Mouse (Mus musculus): Measurements from ENCODE around the gene Strip2. TPM values are rescaled to one million over a fixed set of nuclear protein-coding genes. Genes with fewer than 3 reads are reported as not detected.

Strip2 gene
- polyA plus RNA-seq, 1 experiment: 0.79 TPM

DNA sequence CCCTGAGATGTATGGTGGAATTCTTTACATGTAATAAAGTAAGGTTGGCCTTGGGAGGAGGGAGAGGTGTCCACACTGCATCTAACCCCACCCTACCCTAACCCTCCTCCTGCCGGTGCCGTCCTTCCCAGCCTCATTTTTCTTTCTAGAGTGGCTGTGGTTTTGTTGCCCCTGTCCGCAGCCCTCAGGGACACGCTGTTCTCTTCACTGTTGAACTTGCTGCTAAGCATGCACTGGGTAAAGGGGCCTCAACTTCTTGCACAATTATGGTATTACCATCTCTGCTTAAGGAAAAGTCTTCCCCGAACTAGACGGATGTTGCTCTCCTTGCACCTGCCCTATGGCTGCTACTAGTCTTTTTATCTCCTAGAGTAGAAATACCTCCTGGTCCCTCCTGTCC, 69.2 kb downstream of the Strip2 start:
- Histone ChIP-seq H3K36me3 (ENCODE audit: control insufficient read depth, insufficient read depth, low read length) (no peaks in the 10 kb centered on the region), H3K4me3 (ENCODE audit: extremely low read depth, insufficient read depth, insufficient read length) (no peak overlapping the region), H3K4me1 (ENCODE audit: control insufficient read depth, insufficient read depth, insufficient read length) (no peaks in the 10 kb centered on the region; the same call in 1 of the 2 replicates), H3K27me3 (ENCODE audit: control insufficient read depth, insufficient read depth, low read length) (no peaks in the 10 kb centered on the region), H3K27ac (ENCODE audit: insufficient read depth, low read length) (no peak overlapping the region)
- TF ChIP-seq CTCF (IDR thresholded peaks at IDR 0.05; ENCODE audit: extremely low read depth, insufficient read depth, insufficient read length, insufficient replicate concordance) (no peak), POLR2A (IDR thresholded peaks at IDR 0.05; ENCODE audit: low read depth, low read length) (no peak)
- WGBS: 20% methylated on average over 6 of the region's 6 CpGs
- no peak for DNase-seq (ENCODE audit: low read depth in 1 of 2, low spot score in 2 of 2)

DNA sequence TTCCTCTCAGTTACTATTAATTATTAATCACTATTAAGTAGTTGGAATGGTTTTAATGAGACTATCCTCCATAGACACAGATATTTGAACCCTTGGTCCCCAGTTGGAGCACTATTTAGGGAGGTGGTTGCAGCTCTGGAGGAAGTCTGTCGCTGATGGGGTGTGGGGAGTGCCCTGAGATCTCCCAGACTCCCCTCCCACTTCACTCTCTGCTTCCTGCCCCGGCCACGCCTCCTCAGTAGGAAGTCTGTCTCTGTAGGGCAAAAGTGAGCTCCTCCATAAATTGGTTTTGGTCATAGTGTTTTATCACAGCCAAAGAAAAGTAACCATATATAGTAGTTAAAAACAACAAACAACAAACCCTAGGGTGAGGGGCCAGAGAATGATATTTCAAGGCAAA, 70.4 kb downstream of the Strip2 start:
- Histone ChIP-seq H3K27ac (ENCODE audit: insufficient read depth, low read length) (no peak overlapping the region), H3K4me3 (ENCODE audit: extremely low read depth, insufficient read depth, insufficient read length) (no peak overlapping the region), H3K36me3 (ENCODE audit: control insufficient read depth, insufficient read depth, low read length) (no peaks in the 10 kb centered on the region), H3K27me3 (ENCODE audit: control insufficient read depth, insufficient read depth, low read length) (no peaks in the 10 kb centered on the region), H3K4me1 (ENCODE audit: control insufficient read depth, insufficient read depth, insufficient read length) (no peaks in the 10 kb centered on the region; the same call in 1 of the 2 replicates)
- TF ChIP-seq CTCF (IDR thresholded peaks at IDR 0.05; ENCODE audit: extremely low read depth, insufficient read depth, insufficient read length, insufficient replicate concordance): no peak
- no peak for TF ChIP-seq POLR2A (IDR thresholded peaks at IDR 0.05; ENCODE audit: low read depth, low read length)
- WGBS: 40% methylated on average over 3 of the region's 3 CpGs
- no peak for DNase-seq (ENCODE audit: low read depth in 1 of 2, low spot score in 2 of 2)

DNA sequence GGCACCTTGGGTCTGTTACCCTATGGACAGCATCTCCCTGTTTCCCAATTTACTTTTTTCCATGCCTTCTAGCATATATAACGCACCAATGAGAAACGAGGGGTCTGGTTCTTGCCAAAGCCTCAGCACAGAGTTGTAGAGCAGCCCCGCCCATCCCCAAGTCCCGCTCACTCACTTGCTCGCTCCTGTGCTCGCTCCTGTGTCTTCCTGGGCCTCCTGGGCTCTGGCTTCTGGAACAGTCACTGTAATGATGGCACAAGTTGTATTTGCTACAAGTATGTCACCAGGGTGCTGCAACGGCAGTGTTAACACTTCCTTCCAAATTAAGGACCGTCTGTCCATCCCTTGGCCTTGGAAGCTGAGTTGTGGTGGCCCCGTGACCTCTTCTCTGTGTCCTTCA, 81.3 kb downstream of the Strip2 start:
- WGBS: 85% methylated on average over 9 of the region's 9 CpGs
- TF ChIP-seq POLR2A (IDR thresholded peaks at IDR 0.05; ENCODE audit: low read depth, low read length) (no peak), CTCF (IDR thresholded peaks at IDR 0.05; ENCODE audit: extremely low read depth, insufficient read depth, insufficient read length, insufficient replicate concordance) (no peak)
- no peaks in the 10 kb centered on the region for H3K36me3 ChIP-seq (ENCODE audit: control insufficient read depth, insufficient read depth, low read length)
- H3K4me3 ChIP-seq (ENCODE audit: extremely low read depth, insufficient read depth, insufficient read length): no peak overlapping the region
- DNase-seq (ENCODE audit: low read depth in 1 of 2, low spot score in 2 of 2): no peak
- no peaks in the 10 kb centered on the region for H3K4me1 ChIP-seq (ENCODE audit: control insufficient read depth, insufficient read depth, insufficient read length)
- H3K27me3 ChIP-seq (ENCODE audit: control insufficient read depth, insufficient read depth, low read length): no peaks in the 10 kb centered on the region
- no peak overlapping the region for H3K27ac ChIP-seq (ENCODE audit: insufficient read depth, low read length)

DNA sequence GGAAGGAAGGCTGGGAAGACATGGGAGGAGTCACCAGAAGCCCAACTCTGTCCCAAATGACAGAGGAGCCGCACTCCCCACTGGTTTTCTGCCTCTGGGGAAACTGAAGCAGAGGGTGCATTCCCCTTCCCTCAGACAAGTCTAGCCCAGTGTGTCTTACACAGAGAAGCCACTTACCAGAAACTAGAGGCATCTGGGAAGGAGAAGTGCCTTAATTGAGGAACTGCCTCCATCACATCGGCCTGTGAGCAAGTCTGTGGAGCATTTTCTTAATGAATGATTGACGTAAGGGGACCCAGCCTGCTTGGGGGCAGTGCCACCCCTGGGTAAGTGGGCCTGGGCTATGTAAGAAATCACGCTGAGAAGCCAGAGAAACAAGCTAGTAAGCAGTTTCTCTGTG, 82.0 kb downstream of the Strip2 start:
- H3K4me1 ChIP-seq (ENCODE audit: control insufficient read depth, insufficient read depth, insufficient read length): no peaks in the 10 kb centered on the region
- no peaks in the 10 kb centered on the region for H3K27me3 ChIP-seq (ENCODE audit: control insufficient read depth, insufficient read depth, low read length)
- no peak for DNase-seq (ENCODE audit: low read depth in 1 of 2, low spot score in 2 of 2)
- H3K36me3 ChIP-seq (ENCODE audit: control insufficient read depth, insufficient read depth, low read length): no peaks in the 10 kb centered on the region
- H3K27ac ChIP-seq (ENCODE audit: insufficient read depth, low read length): no peak overlapping the region
- no peak overlapping the region for H3K4me3 ChIP-seq (ENCODE audit: extremely low read depth, insufficient read depth, insufficient read length)
- WGBS: 49% methylated on average over 4 of the region's 4 CpGs
- TF ChIP-seq POLR2A (IDR thresholded peaks at IDR 0.05; ENCODE audit: low read depth, low read length) (no peak), CTCF (IDR thresholded peaks at IDR 0.05; ENCODE audit: extremely low read depth, insufficient read depth, insufficient read length, insufficient replicate concordance) (no peak)

DNA sequence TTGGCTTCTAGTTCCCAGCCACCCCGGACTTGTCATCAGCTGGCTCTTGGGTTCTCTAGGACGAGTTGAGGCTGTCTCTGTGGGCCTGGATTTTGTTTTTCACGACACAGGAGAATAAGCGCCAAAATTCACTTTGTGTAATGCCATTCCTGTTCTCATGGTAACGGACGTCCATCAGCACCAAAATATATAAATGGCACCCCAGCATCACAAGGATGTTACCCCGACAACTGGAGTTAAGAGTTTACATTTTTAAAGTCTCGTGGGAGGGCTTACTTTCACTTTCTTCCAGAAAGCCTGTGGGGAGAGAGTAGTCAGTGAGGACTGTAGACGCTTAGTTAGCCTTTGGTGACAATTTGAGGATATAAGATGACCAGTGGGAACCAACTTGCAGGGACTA, 85.8 kb downstream of the Strip2 start:
- TF ChIP-seq CTCF (IDR thresholded peaks at IDR 0.05; ENCODE audit: extremely low read depth, insufficient read depth, insufficient read length, insufficient replicate concordance): no peak
- no peak for TF ChIP-seq POLR2A (IDR thresholded peaks at IDR 0.05; ENCODE audit: low read depth, low read length)
- H3K36me3 ChIP-seq (ENCODE audit: control insufficient read depth, insufficient read depth, low read length): no peaks in the 10 kb centered on the region
- 78% methylated on average over 9 of the region's 9 CpGs for WGBS
- H3K4me3 ChIP-seq (ENCODE audit: extremely low read depth, insufficient read depth, insufficient read length): no peak overlapping the region
- no peak overlapping the region for H3K27ac ChIP-seq (ENCODE audit: insufficient read depth, low read length)
- no peaks in the 10 kb centered on the region for H3K4me1 ChIP-seq (ENCODE audit: control insufficient read depth, insufficient read depth, insufficient read length)
- no peak for DNase-seq (ENCODE audit: low read depth in 1 of 2, low spot score in 2 of 2)
- H3K27me3 ChIP-seq (ENCODE audit: control insufficient read depth, insufficient read depth, low read length): no peaks in the 10 kb centered on the region

DNA sequence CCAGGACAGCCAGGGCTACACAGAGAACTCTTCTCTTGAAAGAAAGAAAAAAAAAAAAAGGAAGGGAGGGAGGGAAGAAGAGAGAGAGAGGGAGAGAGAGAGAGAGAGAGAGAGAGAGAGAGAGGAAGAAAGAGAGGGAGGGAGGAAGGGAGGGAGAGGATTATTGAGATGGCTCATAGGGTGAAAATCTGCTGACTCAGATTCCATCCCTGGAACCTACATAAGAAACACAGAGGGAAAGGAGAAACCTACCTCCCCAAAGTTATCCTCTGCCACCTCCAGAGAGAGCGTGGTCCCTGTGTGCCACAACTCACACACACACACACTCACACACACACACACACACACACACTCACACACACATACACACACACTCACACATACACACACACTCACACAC, 89.0 kb downstream of the Strip2 start:
- WGBS: 80% methylated on average over 1 of the region's 1 CpGs
- TF ChIP-seq POLR2A (IDR thresholded peaks at IDR 0.05; ENCODE audit: low read depth, low read length) (no peak), CTCF (IDR thresholded peaks at IDR 0.05; ENCODE audit: extremely low read depth, insufficient read depth, insufficient read length, insufficient replicate concordance) (no peak)

DNA sequence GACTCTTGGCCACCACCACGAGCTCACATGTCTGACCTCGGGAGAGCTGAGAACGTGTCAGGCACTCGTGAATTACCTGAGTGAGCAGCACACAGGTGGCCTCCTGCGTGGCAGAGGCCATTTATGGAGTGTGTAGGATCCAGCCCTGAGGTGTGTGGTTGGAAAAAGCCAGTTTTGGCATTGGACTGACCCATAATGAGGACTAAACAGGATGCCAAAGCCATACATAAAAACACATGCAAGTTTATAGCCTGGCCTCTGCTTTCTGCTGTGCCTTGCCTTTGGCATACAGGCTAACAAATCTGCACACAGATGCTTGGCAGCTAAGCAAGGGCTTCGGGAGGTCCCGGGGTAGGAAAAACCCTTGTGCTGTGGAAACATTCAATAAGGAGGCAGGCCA, 92.4 kb downstream of the Strip2 start:
- no peak for DNase-seq (ENCODE audit: low read depth in 1 of 2, low spot score in 2 of 2)

More for the DNA sequence above, 89.0 kb downstream of the Strip2 start:
- H3K36me3 ChIP-seq (ENCODE audit: control insufficient read depth, insufficient read depth, low read length): no peaks in the 10 kb centered on the region
- DNase-seq (ENCODE audit: low read depth in 1 of 2, low spot score in 2 of 2): no peak
- H3K27me3 ChIP-seq (ENCODE audit: control insufficient read depth, insufficient read depth, low read length): no peaks in the 10 kb centered on the region
- H3K4me3 ChIP-seq (ENCODE audit: extremely low read depth, insufficient read depth, insufficient read length): no peak overlapping the region
- no peaks in the 10 kb centered on the region for H3K4me1 ChIP-seq (ENCODE audit: control insufficient read depth, insufficient read depth, insufficient read length)
- H3K27ac ChIP-seq (ENCODE audit: insufficient read depth, low read length): no peak overlapping the region

More for the DNA sequence above, 92.4 kb downstream of the Strip2 start:
- H3K36me3 ChIP-seq (ENCODE audit: control insufficient read depth, insufficient read depth, low read length): no peaks in the 10 kb centered on the region
- WGBS: 84% methylated on average over 7 of the region's 7 CpGs
- H3K27ac ChIP-seq (ENCODE audit: insufficient read depth, low read length): no peak overlapping the region
- TF ChIP-seq POLR2A (IDR thresholded peaks at IDR 0.05; ENCODE audit: low read depth, low read length): no peak
- no peak for TF ChIP-seq CTCF (IDR thresholded peaks at IDR 0.05; ENCODE audit: extremely low read depth, insufficient read depth, insufficient read length, insufficient replicate concordance)
- no peak overlapping the region for H3K4me3 ChIP-seq (ENCODE audit: extremely low read depth, insufficient read depth, insufficient read length)
- no peaks in the 10 kb centered on the region for H3K27me3 ChIP-seq (ENCODE audit: control insufficient read depth, insufficient read depth, low read length)
- no peaks in the 10 kb centered on the region for H3K4me1 ChIP-seq (ENCODE audit: control insufficient read depth, insufficient read depth, insufficient read length)

Other genes with a start within 250 kb of the Strip2 start
- 53.8 and 55.2 TPM in 2 replicates for gene Tspan33, start 222.8 kb upstream of the Strip2 start, polyA plus RNA-seq (2012; rRNA removed)
- gene Smo, start 181.5 kb upstream of the Strip2 start, polyA plus RNA-seq (2012; rRNA removed): 7.2 and 8.8 TPM in 2 replicates
- 9.4 and 10.7 TPM in 2 replicates for gene Ahcyl2, start 149.0 kb upstream of the Strip2 start, polyA plus RNA-seq (2012; rRNA removed)
- 29.1 and 32.9 TPM in 2 replicates for gene Nrf1, start 131.0 kb downstream of the Strip2 start, polyA plus RNA-seq (2012; rRNA removed)